Mouse (Mus musculus): Measurements from ENCODE around the gene Plbd2. TPM values are rescaled to one million over a fixed set of nuclear protein-coding genes. Genes with fewer than 3 reads are reported as not detected.

The Plbd2 gene
- polyA plus RNA-seq (2014; fragmentation: Nextera tagmentation; extraction: Ambion mirVana), result 46.3 and 49.6 TPM in 2 replicates

GRCm38 (mm10) chr5:120503144-120503795 lies at the start of gene Plbd2:
Plbd2 (minus strand) TSS chr5:120503625.
- peaks cover 10% of the 10 kb centered on the region; the same call in 1 of the 2 replicates for H3K4me1 ChIP-seq (ENCODE audit: insufficient read depth)
- DNase-seq, result peak; percentile 96
- peak within 1 kb of the TSS; percentile 87 for H3K9ac ChIP-seq
- H3K27me3 ChIP-seq (ENCODE audit: insufficient read depth, low read length), result no peaks in the 10 kb centered on the region
- WGBS, result under 1% methylated on average over 55 of the region's 55 CpGs
- TF ChIP-seq CTCF (IDR thresholded peaks at IDR 0.05; ENCODE audit: low read depth), result no peak
- peak; percentile 69 for ATAC-seq (ENCODE audit: insufficient read depth)
- H3K4me2 ChIP-seq, result peak within 1 kb of the TSS; percentile 98
- H3K27ac ChIP-seq (ENCODE audit: low read depth), result no peak within 1 kb of the TSS
- peak within 1 kb of the TSS; percentile 93 for H3K4me3 ChIP-seq (ENCODE audit: low read depth, low read length)
- no peaks in the 10 kb centered on the region for H3K36me3 ChIP-seq (ENCODE audit: insufficient read depth)
- no peaks in the 10 kb centered on the region for H3K9me3 ChIP-seq (ENCODE audit: low read depth, low read length)

- H3K4me3 ChIP-seq (ENCODE audit: low read depth, low read length), result no peak overlapping the region
- H3K27me3 ChIP-seq (ENCODE audit: insufficient read depth, low read length), result no peaks in the 10 kb centered on the region
- H3K4me2 ChIP-seq, result no peak overlapping the region
- DNase-seq (no peak), ATAC-seq (ENCODE audit: insufficient read depth) (no peak)
- no peak overlapping the region for H3K27ac ChIP-seq (ENCODE audit: low read depth)
- no peak overlapping the region for H3K9ac ChIP-seq
- peaks cover 46% of the 10 kb centered on the region for H3K36me3 ChIP-seq (ENCODE audit: insufficient read depth)
- TF ChIP-seq CTCF (IDR thresholded peaks at IDR 0.05; ENCODE audit: low read depth), result no peak
- no peaks in the 10 kb centered on the region for H3K4me1 ChIP-seq (ENCODE audit: insufficient read depth)
- no peaks in the 10 kb centered on the region for H3K9me3 ChIP-seq (ENCODE audit: low read depth, low read length)
- WGBS, result 94% methylated on average over 5 of the region's 5 CpGs
Observed at GRCm38 (mm10) chr5:120550673-120551072, 47.2 kb upstream of the Plbd2 start.

- Histone ChIP-seq H3K4me3 (ENCODE audit: low read depth, low read length) (no peak overlapping the region), H3K4me2 (no peak overlapping the region), H3K36me3 (ENCODE audit: insufficient read depth) (peaks cover 41% of the 10 kb centered on the region; the same call in 1 of the 2 replicates), H3K9ac (no peak overlapping the region), H3K4me1 (ENCODE audit: insufficient read depth) (no peaks in the 10 kb centered on the region), H3K27me3 (ENCODE audit: insufficient read depth, low read length) (no peaks in the 10 kb centered on the region), H3K9me3 (ENCODE audit: low read depth, low read length) (no peaks in the 10 kb centered on the region), H3K27ac (ENCODE audit: low read depth) (no peak overlapping the region)
- no peak for TF ChIP-seq CTCF (IDR thresholded peaks at IDR 0.05; ENCODE audit: low read depth)
- WGBS, result 80% methylated on average over 5 of the region's 5 CpGs
- no peak for DNase-seq
- ATAC-seq (ENCODE audit: insufficient read depth), result no peak
Observed at GRCm38 (mm10) chr5:120550137-120550536, 46.7 kb upstream of the Plbd2 start.

GRCm38 (mm10) chr5:120548236-120548850 lies 44.9 kb upstream of the Plbd2 start:
- no peak for TF ChIP-seq CTCF (IDR thresholded peaks at IDR 0.05; ENCODE audit: low read depth)
- 67% methylated on average over 11 of the region's 11 CpGs for WGBS
- Histone ChIP-seq H3K27ac (ENCODE audit: low read depth) (no peak overlapping the region), H3K4me1 (ENCODE audit: insufficient read depth) (no peaks in the 10 kb centered on the region), H3K36me3 (ENCODE audit: insufficient read depth) (peaks cover 35% of the 10 kb centered on the region; the same call in 1 of the 2 replicates), H3K9ac (no peak overlapping the region), H3K9me3 (ENCODE audit: low read depth, low read length) (no peaks in the 10 kb centered on the region), H3K4me2 (no peak overlapping the region), H3K27me3 (ENCODE audit: insufficient read depth, low read length) (no peaks in the 10 kb centered on the region), H3K4me3 (ENCODE audit: low read depth, low read length) (no peak overlapping the region)
- ATAC-seq (ENCODE audit: insufficient read depth), result no peak
- no peak for DNase-seq

- Histone ChIP-seq H3K9me3 (ENCODE audit: low read depth, low read length) (no peaks in the 10 kb centered on the region), H3K4me1 (ENCODE audit: insufficient read depth) (0 out of 2 replicates have a peak, but pooled peaks cover 6% of the 10 kb centered on the region), H3K36me3 (ENCODE audit: insufficient read depth) (peaks cover 44% of the 10 kb centered on the region; the same call in 1 of the 2 replicates), H3K4me2 (no peak overlapping the region), H3K27ac (ENCODE audit: low read depth) (no peak overlapping the region), H3K9ac (no peak overlapping the region), H3K4me3 (ENCODE audit: low read depth, low read length) (no peak overlapping the region), H3K27me3 (ENCODE audit: insufficient read depth, low read length) (no peaks in the 10 kb centered on the region)
- WGBS, result 69% methylated on average over 4 of the region's 5 CpGs
- ATAC-seq (ENCODE audit: insufficient read depth) (no peak), DNase-seq (no peak)
- TF ChIP-seq CTCF (IDR thresholded peaks at IDR 0.05; ENCODE audit: low read depth), result no peak
Observed at GRCm38 (mm10) chr5:120536632-120537031, 33.2 kb upstream of the Plbd2 start.

GRCm38 (mm10) chr5:120536046-120536445 lies 32.6 kb upstream of the Plbd2 start:
- H3K27ac ChIP-seq (ENCODE audit: low read depth), result peak overlapping the region; percentile 9; the same call in 1 of the 2 replicates
- no peak overlapping the region for H3K9ac ChIP-seq
- H3K4me3 ChIP-seq (ENCODE audit: low read depth, low read length), result no peak overlapping the region
- DNase-seq, result no peak
- no peak overlapping the region for H3K4me2 ChIP-seq
- H3K9me3 ChIP-seq (ENCODE audit: low read depth, low read length), result no peaks in the 10 kb centered on the region
- 82% methylated on average over 13 of the region's 13 CpGs for WGBS
- ATAC-seq (ENCODE audit: insufficient read depth), result no peak
- H3K27me3 ChIP-seq (ENCODE audit: insufficient read depth, low read length), result no peaks in the 10 kb centered on the region
- H3K4me1 ChIP-seq (ENCODE audit: insufficient read depth), result 0 out of 2 replicates have a peak, but pooled peaks cover 6% of the 10 kb centered on the region
- no peak for TF ChIP-seq CTCF (IDR thresholded peaks at IDR 0.05; ENCODE audit: low read depth)
- peaks cover 43% of the 10 kb centered on the region; the same call in 1 of the 2 replicates for H3K36me3 ChIP-seq (ENCODE audit: insufficient read depth)

- WGBS, result 48% methylated on average over 2 of the region's 2 CpGs
- H3K36me3 ChIP-seq (ENCODE audit: insufficient read depth), result peaks cover 34% of the 10 kb centered on the region; the same call in 1 of the 2 replicates
- TF ChIP-seq CTCF (IDR thresholded peaks at IDR 0.05; ENCODE audit: low read depth), result no peak
- no peak overlapping the region for H3K4me2 ChIP-seq
- H3K4me1 ChIP-seq (ENCODE audit: insufficient read depth), result 0 out of 2 replicates have a peak, but pooled peaks cover 6% of the 10 kb centered on the region
- peak; percentile 69 for DNase-seq
- ATAC-seq (ENCODE audit: insufficient read depth), result peak; percentile 57; the same call in 1 of the 2 replicates
- no peaks in the 10 kb centered on the region for H3K9me3 ChIP-seq (ENCODE audit: low read depth, low read length)
- no peaks in the 10 kb centered on the region for H3K27me3 ChIP-seq (ENCODE audit: insufficient read depth, low read length)
- H3K9ac ChIP-seq, result no peak overlapping the region
- H3K4me3 ChIP-seq (ENCODE audit: low read depth, low read length), result no peak overlapping the region
- peak overlapping the region; percentile 50; the same call in 1 of the 2 replicates for H3K27ac ChIP-seq (ENCODE audit: low read depth)
Observed at GRCm38 (mm10) chr5:120534686-120535075, 31.3 kb upstream of the Plbd2 start.
